Mouse (Mus musculus): ENCODE data around the gene Cfap61. TPM values are rescaled to one million over a fixed set of nuclear protein-coding genes. Genes with fewer than 3 reads are reported as not detected.
"Not testable (repeated sequence)": the region's sequence is repeated elsewhere in the genome, so short reads cannot be mapped to it uniquely, and the experiment has no call there.

The Cfap61 gene
- not detected in 2 replicates for polyA plus RNA-seq (2012; ENCODE audit: insufficient read depth, insufficient read length, low replicate concordance, missing spikeins)

DNA sequence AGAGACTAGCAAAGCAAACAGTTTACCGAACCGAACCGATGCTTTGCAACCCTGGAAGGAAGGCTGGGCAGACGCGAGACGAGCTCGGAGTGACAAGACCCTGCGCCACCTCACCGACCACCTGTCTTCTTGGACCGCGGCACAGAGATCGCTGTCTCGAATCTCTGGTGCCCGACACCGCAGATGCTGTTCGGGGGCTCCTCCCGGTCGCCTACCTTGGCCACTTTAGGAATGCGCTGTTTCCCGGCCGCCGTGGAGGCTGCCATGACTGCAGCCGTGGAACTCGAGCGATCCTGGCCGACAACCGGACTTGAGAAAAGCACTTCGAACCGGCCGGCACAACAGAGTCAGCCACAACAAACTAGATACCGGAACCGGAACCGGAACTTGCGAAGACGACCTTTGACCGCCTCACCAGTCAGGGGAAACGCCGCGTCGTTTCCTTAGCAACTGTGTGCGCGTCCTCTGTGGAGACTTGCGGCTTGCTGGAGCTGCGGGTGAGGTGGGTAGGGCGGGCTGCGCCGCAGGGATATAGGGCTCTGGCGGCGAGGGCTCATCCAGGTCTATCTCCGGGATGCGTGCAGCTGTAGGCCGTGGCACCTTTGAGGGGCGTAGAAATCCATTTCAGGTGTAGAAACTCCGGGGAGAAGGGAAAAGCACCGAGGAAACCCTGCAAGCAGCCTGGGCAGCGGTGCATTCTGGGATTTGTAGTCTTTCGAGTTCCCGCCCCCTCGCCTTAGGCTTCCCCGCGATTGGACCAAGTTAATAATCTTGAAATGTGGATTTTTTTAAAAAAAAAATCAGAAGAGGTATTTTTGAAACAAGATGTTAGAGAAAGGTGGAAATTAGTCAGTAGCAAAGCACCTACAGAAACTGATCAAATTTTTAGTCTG, at the start of gene Cfap61, which contains the start of gene Crnkl1:
Gene Cfap61 (plus strand): TSS at position 446 of the 893 bp plus-strand sequence.
Gene Crnkl1 (minus strand): TSS at position 676 of the 893 bp plus-strand sequence.
- H3K27ac ChIP-seq (ENCODE audit: insufficient read depth, low read depth, low read length) = no peak within 1 kb of the TSS
- under 1% methylated on average over 61 of the region's 61 CpGs for WGBS

DNA sequence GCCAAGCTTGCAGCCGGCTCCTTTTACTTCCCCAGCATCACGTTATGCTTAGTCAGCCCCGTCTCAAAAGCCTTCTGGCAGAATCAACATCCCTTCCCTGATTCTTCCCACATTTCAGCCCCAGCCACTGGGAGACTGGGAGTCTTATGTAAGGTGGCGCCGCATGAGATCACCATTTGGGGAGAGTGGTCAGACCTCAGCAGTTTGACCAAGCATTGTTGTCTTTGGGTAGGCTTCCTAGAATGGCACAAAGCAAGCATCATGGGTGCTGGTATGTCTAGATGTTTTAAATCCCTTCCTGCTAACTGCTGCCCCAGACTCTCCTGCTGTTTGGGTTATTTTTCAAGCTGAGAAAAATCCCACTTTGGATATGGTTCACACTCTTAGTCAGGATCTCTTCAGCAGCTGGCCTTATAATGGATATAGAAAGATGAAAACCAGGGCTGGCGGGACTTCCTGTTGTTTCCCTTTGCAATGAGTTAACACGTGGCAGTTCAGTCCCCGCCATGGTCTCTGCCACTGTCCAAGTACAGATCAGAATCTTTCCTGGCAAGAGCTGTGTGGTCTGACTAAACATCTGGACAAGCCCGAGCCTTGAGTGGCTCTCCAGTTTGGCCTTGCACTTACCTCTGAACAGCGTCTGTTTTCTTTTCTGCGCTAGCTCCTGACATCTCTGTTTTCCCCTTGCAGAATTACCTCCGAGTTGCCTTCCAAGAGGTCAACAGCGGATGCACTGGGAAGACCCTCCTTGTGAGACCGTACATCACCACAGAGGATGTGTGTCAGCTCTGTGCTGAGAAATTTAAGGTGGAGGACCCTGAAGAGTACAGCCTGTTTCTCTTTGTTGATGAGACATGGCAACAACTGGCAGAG, 49.4 kb upstream of the Cfap61 start:
- Histone ChIP-seq H3K27ac (ENCODE audit: insufficient read depth, low read depth, low read length) (peak overlapping the region; percentile 22; the same call in 1 of the 2 replicates), H3K4me1 (ENCODE audit: control insufficient read depth, insufficient read depth, low read length) (peaks cover 20% of the 10 kb centered on the region), H3K4me3 (ENCODE audit: insufficient read depth, low read depth, low read length) (no peak overlapping the region)
- WGBS = 69% methylated on average over 14 of the region's 14 CpGs
- no peak for TF ChIP-seq POLR2A (IDR thresholded peaks at IDR 0.05; ENCODE audit: insufficient read depth, low read depth, low read length)
- no peak for TF ChIP-seq CTCF (IDR thresholded peaks at IDR 0.05; ENCODE audit: insufficient read depth, low read depth, low read length)

More for the DNA sequence above, at the start of gene Cfap61, which contains the start of gene Crnkl1:
- H3K4me1 ChIP-seq (ENCODE audit: control insufficient read depth, insufficient read depth, low read length) = peaks cover 3% of the 10 kb centered on the region; the same call in 1 of the 2 replicates
- peak within 1 kb of the TSS; percentile 69 for H3K4me3 ChIP-seq (ENCODE audit: insufficient read depth, low read depth, low read length)
- TF ChIP-seq POLR2A (IDR thresholded peaks at IDR 0.05; ENCODE audit: insufficient read depth, low read depth, low read length) (peak; percentile 32; the same call in 1 of the 2 replicates), CTCF (IDR thresholded peaks at IDR 0.05; ENCODE audit: insufficient read depth, low read depth, low read length) (no peak)

DNA sequence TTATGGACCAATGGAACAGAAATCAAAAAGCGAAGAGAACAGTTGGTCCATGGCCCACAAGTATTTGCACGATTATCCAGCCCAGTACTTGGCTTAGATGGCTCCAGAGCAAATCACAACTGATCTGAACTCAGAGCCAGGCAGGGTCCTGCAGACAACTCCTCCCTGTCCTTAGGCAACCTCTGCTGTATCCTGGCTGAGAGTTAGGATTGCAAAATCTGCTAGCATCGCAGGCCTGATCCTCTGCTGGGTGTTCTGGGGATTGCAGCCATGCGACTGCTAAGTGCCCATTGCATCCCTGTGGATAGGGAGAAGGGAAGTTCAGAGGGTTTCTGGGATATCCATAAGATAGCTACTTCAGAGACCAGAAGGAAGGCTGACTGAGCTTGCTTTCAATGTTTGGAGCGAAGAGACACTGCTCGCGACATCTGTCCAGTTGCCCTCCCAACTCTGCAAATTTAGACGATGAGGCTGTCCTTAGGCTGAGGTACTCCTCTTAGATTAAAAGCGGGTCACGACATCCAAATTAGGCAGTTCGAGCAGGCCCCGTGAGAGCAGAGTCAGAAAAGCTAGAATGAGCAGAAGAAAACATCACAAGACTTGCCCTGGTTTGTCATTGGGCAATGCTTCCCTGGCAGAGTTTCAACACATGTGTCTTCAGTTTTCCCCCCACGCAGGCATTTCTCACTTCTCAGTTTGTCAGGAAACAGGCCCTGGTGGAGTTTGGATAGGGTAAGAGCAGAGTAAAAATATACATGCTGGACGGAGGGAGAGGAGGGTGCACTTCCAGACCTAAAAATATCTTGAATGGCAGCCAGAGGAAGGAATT, 46.4 kb upstream of the Cfap61 start:
- Histone ChIP-seq H3K4me1 (ENCODE audit: control insufficient read depth, insufficient read depth, low read length) (peaks cover 21% of the 10 kb centered on the region), H3K27ac (ENCODE audit: insufficient read depth, low read depth, low read length) (peak overlapping the region; percentile 69), H3K4me3 (ENCODE audit: insufficient read depth, low read depth, low read length) (no peak overlapping the region)
- 50% methylated on average over 14 of the region's 14 CpGs for WGBS
- no peak for TF ChIP-seq CTCF (IDR thresholded peaks at IDR 0.05; ENCODE audit: insufficient read depth, low read depth, low read length)
- TF ChIP-seq POLR2A (IDR thresholded peaks at IDR 0.05; ENCODE audit: insufficient read depth, low read depth, low read length) = no peak

DNA sequence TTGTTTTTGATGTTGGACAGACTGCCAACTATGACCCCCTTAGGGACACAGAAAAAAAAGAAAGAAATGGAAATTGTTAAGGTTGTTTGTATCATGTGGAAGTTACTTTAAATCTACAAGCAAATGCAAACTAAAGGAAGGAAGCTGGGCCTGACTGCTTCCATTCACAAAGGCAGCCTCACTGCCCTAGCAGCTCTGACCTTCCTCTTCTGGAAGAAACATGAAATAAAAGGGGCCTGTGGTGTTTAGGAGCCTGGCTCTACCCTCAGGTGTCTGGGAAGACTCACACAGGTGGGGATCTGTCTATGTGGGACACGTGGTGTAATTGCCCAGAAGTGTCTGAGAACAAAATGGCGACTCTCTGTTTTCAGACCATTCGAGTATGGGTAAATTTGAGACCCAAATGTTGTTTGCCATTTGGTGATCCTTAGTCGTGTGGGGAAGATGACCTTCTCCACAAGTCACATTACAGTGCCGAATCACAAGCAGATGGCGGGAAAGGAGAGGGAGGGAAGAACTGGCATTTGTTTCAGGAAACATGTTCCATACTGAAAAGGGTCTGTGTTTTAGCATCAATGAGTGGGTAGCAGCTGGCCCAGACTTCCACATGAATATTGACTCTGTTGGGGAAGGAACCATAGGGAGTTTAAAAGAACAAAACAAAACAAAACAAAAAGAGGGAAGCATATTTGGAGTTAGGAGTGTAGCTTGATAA, 45.7 kb upstream of the Cfap61 start:
- H3K4me3 ChIP-seq (ENCODE audit: insufficient read depth, low read depth, low read length) = no peak overlapping the region
- 72% methylated on average over 6 of the region's 6 CpGs for WGBS
- TF ChIP-seq CTCF (IDR thresholded peaks at IDR 0.05; ENCODE audit: insufficient read depth, low read depth, low read length) = no peak
- TF ChIP-seq POLR2A (IDR thresholded peaks at IDR 0.05; ENCODE audit: insufficient read depth, low read depth, low read length) = no peak
- no peak overlapping the region for H3K27ac ChIP-seq (ENCODE audit: insufficient read depth, low read depth, low read length)
- peaks cover 21% of the 10 kb centered on the region for H3K4me1 ChIP-seq (ENCODE audit: control insufficient read depth, insufficient read depth, low read length)

DNA sequence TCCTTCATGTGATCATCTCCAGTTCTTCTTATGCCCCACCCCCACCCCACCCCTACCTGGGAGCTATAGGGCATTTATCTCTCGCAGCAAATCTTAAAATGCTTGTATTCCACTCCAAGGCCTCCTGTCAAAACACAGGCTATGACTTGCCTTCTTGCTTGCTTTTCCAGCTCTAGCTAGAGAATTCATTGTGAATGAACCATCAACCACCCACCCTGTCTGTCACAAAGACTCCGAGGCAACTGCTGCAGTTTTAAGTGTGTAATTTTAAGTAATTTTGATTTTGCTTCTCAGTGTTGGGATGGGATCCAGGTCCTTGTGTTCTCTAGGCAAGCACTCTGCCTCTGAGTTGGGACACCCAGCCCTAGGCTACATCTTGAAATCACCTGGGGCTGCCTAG, 44.0 kb upstream of the Cfap61 start:
- 73% methylated on average over 2 of the region's 2 CpGs for WGBS
- Histone ChIP-seq H3K27ac (ENCODE audit: insufficient read depth, low read depth, low read length) (no peak overlapping the region), H3K4me1 (ENCODE audit: control insufficient read depth, insufficient read depth, low read length) (peaks cover 10% of the 10 kb centered on the region), H3K4me3 (ENCODE audit: insufficient read depth, low read depth, low read length) (no peak overlapping the region)
- TF ChIP-seq CTCF (IDR thresholded peaks at IDR 0.05; ENCODE audit: insufficient read depth, low read depth, low read length) (no peak), POLR2A (IDR thresholded peaks at IDR 0.05; ENCODE audit: insufficient read depth, low read depth, low read length) (no peak)

DNA sequence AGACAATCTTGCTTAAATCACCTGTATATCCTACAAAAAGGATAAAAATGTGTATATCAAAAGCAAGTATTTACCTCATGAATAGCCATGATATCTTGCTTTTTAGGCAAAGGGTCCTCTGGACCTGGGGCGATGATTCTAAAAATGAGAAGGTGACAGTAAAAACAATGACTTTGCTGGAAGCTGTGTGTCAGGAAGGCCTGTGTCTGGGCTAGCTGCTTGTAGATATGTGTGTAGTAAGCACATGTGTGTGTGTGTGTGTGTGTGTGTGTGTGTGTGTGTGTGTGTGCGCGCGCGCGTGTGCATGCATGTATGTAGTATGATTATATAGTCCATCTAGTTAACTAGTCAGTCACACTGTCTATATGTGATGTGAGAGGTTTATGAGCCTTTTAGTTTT, 40.8 kb upstream of the Cfap61 start:
- 98% methylated on average over 6 of the region's 6 CpGs for WGBS
- Histone ChIP-seq H3K4me3 (ENCODE audit: insufficient read depth, low read depth, low read length) (no peak overlapping the region), H3K4me1 (ENCODE audit: control insufficient read depth, insufficient read depth, low read length) (peaks cover 3% of the 10 kb centered on the region; the same call in 1 of the 2 replicates), H3K27ac (ENCODE audit: insufficient read depth, low read depth, low read length) (no peak overlapping the region)
- TF ChIP-seq CTCF (IDR thresholded peaks at IDR 0.05; ENCODE audit: insufficient read depth, low read depth, low read length) = no peak
- no peak for TF ChIP-seq POLR2A (IDR thresholded peaks at IDR 0.05; ENCODE audit: insufficient read depth, low read depth, low read length)

DNA sequence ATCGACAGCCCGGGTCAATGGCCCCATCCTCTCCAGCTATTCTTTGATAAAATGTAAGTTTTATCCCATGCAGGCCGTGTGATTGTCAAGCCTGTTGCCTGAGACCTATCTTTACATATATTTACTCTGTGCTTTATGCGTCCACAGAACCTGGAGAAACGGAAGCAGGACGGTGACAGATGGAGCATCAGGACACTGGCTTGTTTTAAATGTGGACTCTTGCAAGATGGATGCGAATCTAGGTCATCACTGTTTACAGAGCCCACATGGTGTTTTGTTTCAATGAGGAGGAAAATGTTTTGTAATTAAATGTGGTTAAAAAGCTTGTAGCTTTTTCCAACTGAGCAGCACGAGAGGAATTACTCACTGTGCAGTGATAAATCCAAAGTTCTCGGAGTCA, 36.5 kb upstream of the Cfap61 start:
- WGBS = 68% methylated on average over 9 of the region's 9 CpGs
- H3K4me3 ChIP-seq (ENCODE audit: insufficient read depth, low read depth, low read length) = no peak overlapping the region
- H3K27ac ChIP-seq (ENCODE audit: insufficient read depth, low read depth, low read length) = no peak overlapping the region
- TF ChIP-seq POLR2A (IDR thresholded peaks at IDR 0.05; ENCODE audit: insufficient read depth, low read depth, low read length) = no peak
- no peak for TF ChIP-seq CTCF (IDR thresholded peaks at IDR 0.05; ENCODE audit: insufficient read depth, low read depth, low read length)
- H3K4me1 ChIP-seq (ENCODE audit: control insufficient read depth, insufficient read depth, low read length) = no peaks in the 10 kb centered on the region

DNA sequence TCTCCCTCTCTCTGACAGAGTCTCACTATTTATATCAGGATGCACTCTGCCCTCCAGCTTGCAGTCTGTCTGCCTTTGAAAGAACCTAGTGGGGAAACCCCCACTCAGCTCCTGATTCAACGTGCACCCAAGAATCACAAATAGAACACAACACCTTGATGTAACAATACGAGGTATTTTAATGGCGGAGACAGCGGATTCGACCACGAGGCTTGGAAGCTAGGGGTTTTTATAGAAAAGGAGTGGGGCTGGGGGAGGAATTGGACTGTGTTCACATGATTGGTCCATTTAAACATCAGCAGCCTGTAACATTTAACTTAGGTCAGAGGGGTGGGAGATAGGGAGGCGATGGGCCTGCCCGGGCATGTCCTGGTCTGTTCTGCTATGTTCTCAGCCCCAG, 34.3 kb upstream of the Cfap61 start:
- 77% methylated on average over 8 of the region's 8 CpGs for WGBS
- not testable (repeated sequence) for H3K27ac ChIP-seq (ENCODE audit: insufficient read depth, low read depth, low read length); H3K4me3 ChIP-seq (ENCODE audit: insufficient read depth, low read depth, low read length); H3K4me1 ChIP-seq (ENCODE audit: control insufficient read depth, insufficient read depth, low read length)
